Mouse (Mus musculus) neural tube, embryonic 11.5 days (tissue): ENCODE results near the gene Crat. TPM values are rescaled to one million over a fixed set of nuclear protein-coding genes. Genes with fewer than 3 reads are reported as not detected.

Source experiments
- ATAC-seq: fragments of 200-750 bp; cut with Nextera tagmentation; 2 replicates; pipeline ENCODE4 v1.8.0; 2017; ENCODE audit warnings: moderate number of reproducible peaks, mild to moderate bottlenecking, moderate TSS enrichment, moderate library complexity; ENCODE audit not compliant: insufficient read depth, low FRiP score, low TSS enrichment
- DNase-seq: peaks from one replicate; pipeline ENCODE4 v3.0.0-alpha.2; 2015; ENCODE audit warnings: low spot score
- H3K27ac ChIP-seq: fragments of 300-500 bp; sonication (generic); 2 replicates; pipeline ENCODE4 v1.5.1; 2014; ENCODE audit warnings: low read depth, mild to moderate bottlenecking, low read length
- H3K27me3 ChIP-seq: fragments of 300-500 bp; sonication (generic); 2 replicates; pipeline ENCODE4 v1.6.1; 2014; ENCODE audit warnings: mild to moderate bottlenecking, low read length, mixed read lengths; ENCODE audit not compliant: control insufficient read depth, insufficient read depth
- H3K36me3 ChIP-seq: fragments of 300-500 bp; sonication (generic); 2 replicates; pipeline ENCODE4 v1.6.1; 2014; ENCODE audit warnings: mild to moderate bottlenecking, low read length, moderate library complexity, mixed read lengths; ENCODE audit not compliant: control insufficient read depth, insufficient read depth
- H3K4me1 ChIP-seq: fragments of 300-500 bp; sonication (generic); 2 replicates; pipeline ENCODE4 v1.6.1; 2014; ENCODE audit warnings: low read length, mixed read lengths; ENCODE audit not compliant: control insufficient read depth, insufficient read depth
- H3K4me2 ChIP-seq: fragments of 300-500 bp; sonication (generic); 2 replicates; pipeline ENCODE4 v1.6.1; 2014; ENCODE audit warnings: low read depth, mild to moderate bottlenecking, moderate library complexity
- H3K4me3 ChIP-seq: fragments of 300-500 bp; sonication (generic); 2 replicates; pipeline ENCODE4 v1.5.1; 2014; ENCODE audit warnings: low read depth, low read length
- H3K9ac ChIP-seq: fragments of 300-500 bp; sonication (generic); 2 replicates; pipeline ENCODE4 v1.6.1; 2014; ENCODE audit warnings: mild to moderate bottlenecking, low read length
- H3K9me3 ChIP-seq: fragments of 300-500 bp; sonication (generic); 2 replicates; pipeline ENCODE4 v1.6.1; 2016; ENCODE audit warnings: low read length; ENCODE audit not compliant: control insufficient read depth
- WGBS: fragments of 180-500 bp; shearing (Covaris S2); extraction: QIAGEN DNeasy Blood & Tissue Kit; methylation state at CpG from one replicate; pipeline ENCODE4 v1.1.7; 2014; 5-methylcytosine and 5-hydroxymethylcytosine counted together
- polyA plus RNA-seq: library from polyadenylated mRNA; unstranded; fragments of >200 nt; fragmentation: Nextera tagmentation; extraction: Ambion mirVana; gene quantifications from 2 replicates; pipeline ENCODE4 v1.2.1, GENCODE M21; 2014

Gene Crat
- polyA plus RNA-seq, 1 experiment from 2014 or later, result 29.1 TPM

GRCm38 (mm10) chr2:30415936-30416648 is 479 bp upstream of the Crat start, which contains the start of gene Ptpa:
Gene Ptpa, plus strand, starts transcription at chr2:30416039.
- ATAC-seq, result peak; percentile 86
- Histone ChIP-seq H3K27ac (peak within 1 kb of the TSS; percentile 97), H3K4me1 (peaks cover 17% of the 10 kb centered on the region), H3K36me3 (no peaks in the 10 kb centered on the region), H3K4me3 (peak within 1 kb of the TSS; percentile 80), H3K27me3 (no peaks in the 10 kb centered on the region), H3K9ac (peak within 1 kb of the TSS; percentile 94), H3K9me3 (no peaks in the 10 kb centered on the region), H3K4me2 (peak within 1 kb of the TSS; percentile 93)
- under 1% methylated on average over 63 of the region's 67 CpGs for WGBS
- peak; percentile 96 for DNase-seq

- peak overlapping the region; percentile 93 for H3K4me2 ChIP-seq
- peak overlapping the region; percentile 94 for H3K9ac ChIP-seq
- WGBS, result 52% methylated on average over 5 of the region's 5 CpGs
- no peaks in the 10 kb centered on the region for H3K9me3 ChIP-seq
- peaks cover 17% of the 10 kb centered on the region for H3K4me1 ChIP-seq
- DNase-seq (no peak), ATAC-seq (no peak)
- H3K36me3 ChIP-seq, result no peaks in the 10 kb centered on the region; the same call in 1 of the 2 replicates
- H3K27me3 ChIP-seq, result no peaks in the 10 kb centered on the region
- H3K4me3 ChIP-seq, result peak overlapping the region; percentile 80
- no peak overlapping the region for H3K27ac ChIP-seq
Observed at GRCm38 (mm10) chr2:30414681-30415080, 932 bp downstream of the Crat start.

GRCm38 (mm10) chr2:30414101-30414500 is 1.5 kb downstream of the Crat start:
- Histone ChIP-seq H3K4me2 (0 out of 2 replicates have a peak overlapping the region, but pooled peaks have one; percentile 93), H3K4me3 (no peak overlapping the region), H3K27me3 (no peaks in the 10 kb centered on the region), H3K4me1 (peaks cover 16% of the 10 kb centered on the region), H3K27ac (no peak overlapping the region), H3K36me3 (no peaks in the 10 kb centered on the region; the same call in 1 of the 2 replicates), H3K9ac (peak overlapping the region; percentile 2; the same call in 1 of the 2 replicates), H3K9me3 (no peaks in the 10 kb centered on the region)
- no peak for ATAC-seq
- no peak for DNase-seq
- WGBS, result 85% methylated on average over 4 of the region's 4 CpGs

- ATAC-seq (no peak), DNase-seq (no peak)
- no peak overlapping the region for H3K4me2 ChIP-seq
- WGBS, result 83% methylated on average over 15 of the region's 16 CpGs
- no peak overlapping the region for H3K4me3 ChIP-seq
- H3K36me3 ChIP-seq, result no peaks in the 10 kb centered on the region; the same call in 1 of the 2 replicates
- H3K27ac ChIP-seq, result no peak overlapping the region
- peaks cover 8% of the 10 kb centered on the region for H3K4me1 ChIP-seq
- no peaks in the 10 kb centered on the region for H3K9me3 ChIP-seq
- H3K9ac ChIP-seq, result peak overlapping the region; percentile 2; the same call in 1 of the 2 replicates
- no peaks in the 10 kb centered on the region for H3K27me3 ChIP-seq
Observed at GRCm38 (mm10) chr2:30413038-30413973, 2.3 kb downstream of the Crat start.

- 95% methylated on average over 5 of the region's 5 CpGs for WGBS
- H3K27me3 ChIP-seq, result no peaks in the 10 kb centered on the region
- ATAC-seq (no peak), DNase-seq (no peak)
- H3K4me1 ChIP-seq, result no peaks in the 10 kb centered on the region; the same call in 1 of the 2 replicates
- no peak overlapping the region for H3K27ac ChIP-seq
- H3K36me3 ChIP-seq, result peaks cover 3% of the 10 kb centered on the region
- no peak overlapping the region for H3K4me2 ChIP-seq
- no peaks in the 10 kb centered on the region for H3K9me3 ChIP-seq
- no peak overlapping the region for H3K9ac ChIP-seq
- H3K4me3 ChIP-seq, result no peak overlapping the region
Observed at GRCm38 (mm10) chr2:30409454-30410176, 6.0 kb downstream of the Crat start.

GRCm38 (mm10) chr2:30408452-30409100 is 7.0 kb downstream of the Crat start:
- DNase-seq, result no peak
- Histone ChIP-seq H3K4me1 (no peaks in the 10 kb centered on the region), H3K27me3 (no peaks in the 10 kb centered on the region), H3K4me2 (no peak overlapping the region), H3K9ac (no peak overlapping the region), H3K27ac (no peak overlapping the region), H3K36me3 (peaks cover 5% of the 10 kb centered on the region), H3K4me3 (no peak overlapping the region), H3K9me3 (no peaks in the 10 kb centered on the region)
- 86% methylated on average over 8 of the region's 8 CpGs for WGBS
- ATAC-seq, result no peak

- peaks cover 5% of the 10 kb centered on the region for H3K36me3 ChIP-seq
- ATAC-seq (no peak), DNase-seq (no peak)
- 94% methylated on average over 10 of the region's 10 CpGs for WGBS
- no peak overlapping the region for H3K4me3 ChIP-seq
- no peaks in the 10 kb centered on the region for H3K4me1 ChIP-seq
- no peak overlapping the region for H3K27ac ChIP-seq
- H3K9ac ChIP-seq, result no peak overlapping the region
- H3K9me3 ChIP-seq, result no peaks in the 10 kb centered on the region
- no peak overlapping the region for H3K4me2 ChIP-seq
- H3K27me3 ChIP-seq, result no peaks in the 10 kb centered on the region
Observed at GRCm38 (mm10) chr2:30407778-30408177, 7.8 kb downstream of the Crat start.

GRCm38 (mm10) chr2:30407221-30407620 is 8.4 kb downstream of the Crat start:
- ATAC-seq, result no peak
- no peaks in the 10 kb centered on the region for H3K9me3 ChIP-seq
- WGBS, result 84% methylated on average over 2 of the region's 2 CpGs
- no peaks in the 10 kb centered on the region for H3K4me1 ChIP-seq
- no peak overlapping the region for H3K4me2 ChIP-seq
- no peak for DNase-seq
- H3K9ac ChIP-seq, result no peak overlapping the region
- H3K27ac ChIP-seq, result no peak overlapping the region
- no peak overlapping the region for H3K4me3 ChIP-seq
- peaks cover 5% of the 10 kb centered on the region for H3K36me3 ChIP-seq
- no peaks in the 10 kb centered on the region for H3K27me3 ChIP-seq
